Mouse (Mus musculus): ENCODE results near the gene Faf1.

Faf1 gene

DNA sequence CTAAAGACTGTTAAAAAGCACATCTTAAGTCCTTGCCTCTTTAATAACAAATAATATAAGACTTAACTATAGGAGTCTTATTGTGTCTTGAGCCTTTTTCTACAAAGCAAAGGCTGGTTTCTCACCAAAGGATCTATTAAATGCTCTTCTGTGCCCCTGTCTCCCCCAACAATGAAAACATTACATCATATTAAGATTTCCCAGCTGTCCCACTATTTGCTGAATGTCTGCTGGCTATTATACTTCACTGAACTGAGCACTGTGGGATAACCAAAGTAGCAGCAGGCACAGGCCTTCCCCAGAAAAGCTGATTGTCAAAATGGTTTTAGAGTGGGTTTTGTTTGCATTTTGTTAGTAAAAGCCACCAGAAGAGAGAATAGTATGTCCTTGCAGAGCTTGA, 262.9 kb downstream of the Faf1 start:
- no peak for DNase-seq

DNA sequence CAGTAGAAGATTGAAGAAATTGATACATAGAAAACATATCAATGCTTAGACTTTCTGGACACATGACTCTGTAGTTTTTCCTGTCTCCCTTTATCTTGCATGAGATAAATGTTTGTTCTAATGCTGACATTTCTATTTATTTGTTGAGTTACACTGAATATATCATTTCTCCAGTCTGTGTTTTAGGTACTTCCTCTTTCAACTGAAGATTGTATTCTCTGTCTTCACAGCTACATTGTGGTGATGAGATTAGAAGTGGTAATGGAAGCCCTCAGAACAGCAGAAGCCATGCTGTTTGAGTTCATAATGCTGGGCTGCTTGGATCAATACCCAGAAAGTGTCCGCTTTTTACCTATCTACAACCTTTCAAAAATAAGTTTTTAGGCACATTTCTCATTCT, 269.2 kb downstream of the Faf1 start:
- no peak for DNase-seq

DNA sequence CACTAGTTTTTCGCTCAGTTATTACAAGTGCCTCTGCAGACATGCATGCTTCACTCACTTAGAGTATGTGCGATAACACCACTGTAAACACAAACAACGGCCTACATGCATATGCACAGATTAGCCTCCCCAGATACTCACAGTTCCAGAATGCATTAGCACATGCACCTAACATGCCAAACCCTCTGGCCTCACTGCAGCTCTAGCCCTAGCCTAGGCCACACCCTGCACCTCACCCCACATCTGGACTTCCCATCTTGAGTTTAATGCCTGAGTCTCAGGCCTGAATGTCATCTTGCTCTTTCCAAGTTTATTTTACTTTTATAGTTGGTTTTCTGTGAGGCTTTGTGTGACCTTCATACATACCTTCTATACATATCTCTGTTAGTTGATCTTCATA, 272.9 kb downstream of the Faf1 start:
- no peak for DNase-seq

DNA sequence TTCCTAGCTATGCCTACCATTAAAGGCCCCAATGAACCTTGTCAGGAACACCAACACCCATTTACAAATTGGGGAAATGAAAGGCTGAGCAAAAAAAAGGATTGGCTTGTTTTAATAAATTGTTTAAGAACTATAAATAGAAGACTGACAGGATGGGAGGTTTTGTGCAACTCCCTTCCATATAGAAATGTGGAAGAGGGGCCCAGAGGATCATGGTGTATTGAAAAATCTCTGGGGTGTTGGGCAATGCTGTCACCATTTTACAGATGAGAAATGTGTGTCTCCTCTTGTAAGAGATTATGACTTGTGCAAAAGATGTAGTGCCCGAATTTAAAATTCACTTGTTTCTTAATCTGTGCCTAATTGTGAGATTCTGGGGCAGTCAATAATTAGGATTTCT, 277.1 kb downstream of the Faf1 start:
- DNase-seq = no peak

DNA sequence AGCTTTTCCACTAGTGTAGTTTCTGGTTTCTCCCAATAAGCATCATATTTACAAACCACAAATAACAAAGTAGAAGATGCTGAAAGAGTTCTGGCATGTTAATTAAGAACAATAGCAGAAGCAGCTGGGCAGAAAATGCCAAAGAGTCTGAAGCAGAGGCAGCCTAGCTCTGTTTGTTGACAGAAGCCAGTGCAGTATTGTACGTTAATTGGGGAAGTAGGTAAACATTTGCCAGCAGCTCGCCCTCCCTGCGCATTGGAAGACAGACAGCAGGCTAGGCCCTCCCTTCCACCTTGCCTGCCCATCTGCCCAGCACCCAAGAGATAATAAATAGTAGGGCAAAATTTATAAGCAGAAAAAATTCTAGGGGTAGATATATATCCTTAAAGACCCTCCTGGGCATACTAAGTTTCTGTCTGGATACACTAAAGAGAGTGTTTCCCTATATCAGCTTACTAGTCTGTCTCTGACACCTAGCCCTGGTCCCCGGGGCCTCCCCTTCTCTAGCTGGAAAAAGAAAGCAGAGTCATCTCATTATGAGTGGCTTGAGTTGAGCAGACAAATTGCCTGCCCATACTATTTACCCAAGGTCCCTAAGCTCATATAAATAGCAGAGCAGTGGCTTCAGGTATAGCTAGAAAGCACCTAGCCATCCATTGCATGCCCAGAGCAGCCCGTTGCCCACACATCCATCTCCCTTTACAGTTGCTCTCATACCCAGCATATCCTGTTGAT, 284.0 kb downstream of the Faf1 start:
- no peak for DNase-seq

DNA sequence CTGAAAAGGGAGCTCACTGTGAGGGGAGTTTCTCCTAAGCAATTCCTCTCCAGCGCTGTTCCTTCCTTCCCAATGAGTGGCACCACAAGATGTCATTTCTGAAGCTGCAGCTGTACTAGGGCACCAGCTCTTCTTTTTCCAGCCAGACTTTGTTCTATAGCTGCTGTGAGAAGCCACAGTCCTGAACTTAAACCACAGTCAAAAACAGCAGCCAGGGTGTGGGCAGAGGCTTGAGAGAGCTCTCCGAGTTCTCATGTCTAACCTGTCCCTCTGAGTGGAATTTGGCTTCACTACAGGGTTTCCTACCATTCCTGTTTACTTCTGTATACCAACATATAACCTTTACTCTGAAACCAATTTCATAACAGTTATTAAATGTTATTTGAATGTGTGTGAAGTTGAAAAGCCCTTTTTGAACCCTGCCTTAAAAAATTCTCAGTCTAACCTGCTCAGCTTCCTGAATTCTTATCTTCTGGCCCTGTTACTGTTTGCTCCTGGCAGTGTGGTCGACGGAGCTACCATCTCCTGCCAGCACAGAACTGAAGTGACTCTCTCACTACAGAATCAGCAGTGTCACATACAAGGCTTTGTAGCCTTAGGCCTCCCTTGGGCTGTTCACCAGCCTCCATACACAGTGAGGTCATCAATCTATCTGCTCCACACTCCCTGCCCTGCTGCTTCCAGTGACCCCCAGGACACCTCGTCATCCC, 287.3 kb downstream of the Faf1 start:
- DNase-seq = no peak

DNA sequence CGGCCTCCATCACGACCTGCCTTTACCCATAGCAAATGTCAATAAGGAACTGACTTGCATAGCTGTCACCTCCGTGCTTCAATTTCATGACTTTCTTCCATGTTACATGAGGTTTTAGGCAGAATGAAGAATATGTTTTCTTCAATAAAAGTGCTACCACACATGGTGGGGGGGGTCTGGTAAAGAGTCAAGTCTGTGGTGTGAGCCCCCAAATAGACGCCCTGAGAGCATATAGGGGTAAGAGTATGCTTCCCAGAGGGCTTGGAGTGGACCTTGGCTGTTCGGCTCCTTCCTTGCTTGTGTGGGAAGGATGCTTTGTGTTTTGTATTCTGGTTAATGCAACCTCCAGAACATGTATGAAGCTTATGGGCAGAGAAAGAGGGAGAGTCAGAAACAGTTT, 293.2 kb downstream of the Faf1 start:
- DNase-seq = no peak

DNA sequence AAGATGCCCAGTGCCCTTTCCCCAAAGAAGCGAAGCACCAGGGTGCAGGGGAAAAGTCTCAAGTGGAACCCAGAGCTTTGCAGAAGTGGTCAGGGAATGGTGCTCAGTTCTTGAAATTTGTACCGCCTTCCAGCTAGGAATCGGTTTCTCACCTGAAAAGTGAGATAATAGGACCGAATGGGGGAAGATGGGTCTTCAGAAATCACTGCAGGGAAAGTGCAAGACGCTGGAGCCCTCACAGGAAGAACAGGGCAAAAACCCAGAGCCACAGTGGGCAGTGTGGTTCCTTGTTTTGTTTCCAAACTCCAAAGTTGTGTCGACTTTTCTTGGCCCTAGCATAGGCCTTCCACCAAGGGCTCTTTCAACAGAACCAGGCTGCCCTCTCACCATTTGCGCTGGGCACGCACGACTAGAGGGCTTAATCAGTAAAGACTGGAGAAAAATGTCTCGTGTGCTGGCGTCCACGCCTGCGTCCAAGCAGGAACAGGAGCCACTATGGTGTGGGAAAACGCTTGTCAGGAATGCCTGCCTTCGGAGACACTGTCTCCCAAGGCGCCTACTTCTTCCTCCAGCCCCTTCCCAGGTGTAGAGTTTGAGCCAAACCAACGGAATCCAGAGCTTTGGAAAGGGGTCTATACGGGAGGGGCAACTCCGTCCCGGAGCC, 297.7 kb downstream of the Faf1 start:
- no peak for DNase-seq

DNA sequence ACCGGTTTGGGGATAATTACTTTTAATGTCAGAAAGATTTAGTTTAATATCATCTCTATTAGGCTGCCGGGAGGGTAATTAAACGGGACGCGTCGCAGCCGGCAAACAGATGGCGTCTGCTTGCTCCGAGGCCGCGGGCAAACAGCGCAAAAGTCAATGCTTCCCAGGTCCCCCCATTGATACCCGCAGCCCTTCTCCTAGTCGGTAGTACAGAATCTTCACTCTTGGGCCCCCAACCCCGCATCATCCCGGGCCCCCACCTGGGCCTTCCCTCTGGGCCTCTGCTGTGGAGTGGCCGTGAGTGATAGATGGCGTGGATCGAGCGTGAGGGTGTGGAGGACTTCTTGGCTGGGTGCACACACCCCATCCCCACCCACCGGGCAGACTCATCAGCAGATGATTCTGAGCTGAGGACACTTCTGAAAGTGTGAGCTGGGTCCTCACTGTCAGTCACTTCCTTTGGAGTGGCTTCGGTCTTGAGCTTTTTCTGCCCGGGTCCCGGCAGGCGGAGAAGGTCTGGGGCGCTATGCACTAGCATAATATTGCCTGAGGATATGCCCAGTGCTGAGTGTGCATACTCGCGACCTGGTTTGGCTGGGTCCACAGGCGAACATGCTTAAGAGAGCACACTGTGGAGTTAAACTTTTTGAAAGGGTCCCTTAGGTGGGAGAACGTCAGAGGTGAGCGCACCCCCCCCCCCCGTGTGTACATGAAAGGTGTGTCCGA, 298.4 kb downstream of the Faf1 start:
- no peak for DNase-seq

DNA sequence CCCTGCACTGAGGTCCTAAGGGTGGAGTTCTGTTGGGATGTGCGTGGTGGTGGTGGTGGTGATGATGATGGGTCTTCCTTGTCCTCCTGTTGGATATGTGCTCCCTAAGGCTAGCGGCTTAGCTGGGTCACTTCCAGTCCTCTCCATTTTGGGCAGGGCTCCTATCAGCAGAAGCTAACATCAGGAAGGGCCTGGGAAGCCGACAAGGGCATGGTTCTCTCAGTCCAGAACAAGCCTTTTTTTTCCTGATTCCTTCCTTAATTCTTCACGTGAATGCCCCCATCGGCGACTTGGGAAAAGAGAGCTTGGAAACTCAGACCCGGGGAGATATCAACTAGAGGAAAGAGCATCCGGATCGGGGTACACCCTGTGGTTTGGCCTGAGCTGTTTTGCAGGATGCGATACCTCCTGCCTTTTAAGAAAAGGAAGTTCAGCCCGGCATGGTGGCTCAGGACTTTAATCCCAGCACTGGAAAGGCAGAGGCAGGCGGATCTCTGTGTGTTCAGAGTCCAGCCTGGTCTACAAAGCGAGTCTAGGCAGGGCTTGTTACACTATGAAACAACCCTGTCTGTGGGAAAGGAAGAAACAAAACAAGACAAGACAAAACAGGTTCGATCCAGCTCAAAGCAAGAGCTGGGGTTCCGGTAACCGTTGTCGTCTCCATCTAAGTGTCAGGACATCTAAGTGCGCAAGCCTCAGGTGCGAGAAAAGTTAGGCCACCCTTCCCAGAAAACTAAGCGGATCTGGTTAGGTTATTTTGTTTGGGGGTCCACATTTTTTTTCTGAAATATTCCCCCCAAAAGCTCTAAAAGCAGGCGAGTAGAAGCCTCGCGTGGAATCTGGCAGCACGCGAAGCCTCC, 299.2 kb downstream of the Faf1 start:
- DNase-seq = no peak

DNA sequence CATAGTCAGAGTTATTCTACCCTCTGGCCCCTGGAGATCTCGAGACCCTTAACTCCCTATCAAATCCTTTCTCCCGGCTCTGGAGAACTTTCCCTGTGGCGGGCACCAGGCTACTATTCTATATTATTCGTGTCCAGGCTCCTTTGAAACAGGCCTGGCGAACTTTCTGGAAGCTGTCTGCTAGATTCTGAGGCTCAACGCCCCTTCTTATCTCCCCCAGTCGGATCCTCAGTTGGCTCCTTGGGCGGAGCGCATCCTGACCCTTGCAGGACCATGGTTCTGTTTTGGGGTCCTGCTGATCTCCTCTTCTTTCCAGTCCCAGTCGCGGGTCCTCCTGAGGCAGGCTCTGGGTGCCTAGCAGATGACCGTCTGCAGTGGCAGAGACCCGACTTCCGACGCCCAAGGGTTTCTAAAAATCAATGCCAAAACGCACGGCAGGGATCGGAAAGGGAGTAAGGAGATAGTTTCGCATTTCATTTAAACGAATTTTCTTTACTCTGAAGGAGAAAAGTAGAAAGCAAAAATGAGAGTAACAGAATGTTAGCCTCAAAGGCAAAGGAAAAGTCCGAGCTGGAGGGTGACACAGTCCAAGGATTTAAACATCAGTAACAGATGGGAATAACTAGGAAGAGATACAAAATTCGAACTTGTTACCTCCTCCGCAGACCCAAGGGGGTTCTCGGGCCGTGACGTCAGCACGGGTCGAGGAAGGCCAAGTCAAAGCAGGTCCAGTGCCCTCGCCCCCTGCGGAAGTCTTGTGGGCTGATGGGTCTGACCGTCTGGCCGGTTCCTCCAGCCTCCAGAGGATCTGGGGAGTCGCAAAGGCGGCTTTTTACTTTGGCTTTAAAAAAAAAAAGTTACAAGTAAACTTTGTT, 300.1 kb downstream of the Faf1 start:
- no peak for DNase-seq

DNA sequence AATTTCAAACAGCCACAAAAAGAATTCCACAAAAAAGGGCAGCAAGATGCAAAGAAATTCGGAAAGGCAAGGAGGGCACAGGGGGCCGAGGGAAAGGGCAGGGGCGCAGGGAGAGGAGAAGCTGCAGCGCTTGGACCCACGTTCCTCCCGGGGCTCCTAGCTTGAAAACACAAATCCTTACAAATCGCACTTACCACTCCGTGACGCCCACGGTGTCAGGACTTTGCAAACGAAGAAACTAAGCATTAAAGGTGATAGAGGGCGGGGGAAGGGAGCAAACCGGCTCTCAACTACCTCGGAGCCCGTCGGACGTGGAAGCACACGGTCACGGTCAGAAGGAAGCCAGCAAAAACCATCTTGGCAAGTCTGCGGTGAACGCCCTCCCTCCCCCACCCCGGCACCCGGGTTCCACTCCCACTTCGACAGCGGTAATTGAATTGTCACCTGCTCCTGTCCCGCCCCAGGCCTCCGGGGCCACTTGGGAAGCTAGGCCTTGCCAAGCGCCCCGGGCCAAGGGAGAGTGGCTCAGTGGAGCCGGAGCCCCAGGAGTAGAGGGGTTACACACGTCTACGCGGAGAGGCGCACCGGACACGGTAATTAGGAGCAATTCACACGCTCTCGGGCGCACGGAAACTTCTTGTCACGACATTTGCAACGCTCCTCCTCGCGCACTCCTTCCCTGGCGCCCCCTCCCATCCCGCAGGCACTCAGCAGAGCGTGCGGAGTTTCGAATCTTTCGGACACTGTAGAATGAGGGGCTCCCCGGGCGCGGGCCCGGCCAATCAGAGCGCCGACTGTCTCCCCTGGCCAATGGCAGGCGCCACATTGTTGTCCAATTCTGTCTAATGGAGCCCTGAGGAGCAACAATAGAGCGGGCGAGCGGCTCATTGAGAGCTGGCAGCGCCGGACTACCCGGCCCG, 301.0 kb downstream of the Faf1 start, which contains the start of gene Dmrta2:
TSS of gene Dmrta2 (plus strand) at position 906 of the 920 bp plus-strand sequence.
- DNase-seq = no peak

DNA sequence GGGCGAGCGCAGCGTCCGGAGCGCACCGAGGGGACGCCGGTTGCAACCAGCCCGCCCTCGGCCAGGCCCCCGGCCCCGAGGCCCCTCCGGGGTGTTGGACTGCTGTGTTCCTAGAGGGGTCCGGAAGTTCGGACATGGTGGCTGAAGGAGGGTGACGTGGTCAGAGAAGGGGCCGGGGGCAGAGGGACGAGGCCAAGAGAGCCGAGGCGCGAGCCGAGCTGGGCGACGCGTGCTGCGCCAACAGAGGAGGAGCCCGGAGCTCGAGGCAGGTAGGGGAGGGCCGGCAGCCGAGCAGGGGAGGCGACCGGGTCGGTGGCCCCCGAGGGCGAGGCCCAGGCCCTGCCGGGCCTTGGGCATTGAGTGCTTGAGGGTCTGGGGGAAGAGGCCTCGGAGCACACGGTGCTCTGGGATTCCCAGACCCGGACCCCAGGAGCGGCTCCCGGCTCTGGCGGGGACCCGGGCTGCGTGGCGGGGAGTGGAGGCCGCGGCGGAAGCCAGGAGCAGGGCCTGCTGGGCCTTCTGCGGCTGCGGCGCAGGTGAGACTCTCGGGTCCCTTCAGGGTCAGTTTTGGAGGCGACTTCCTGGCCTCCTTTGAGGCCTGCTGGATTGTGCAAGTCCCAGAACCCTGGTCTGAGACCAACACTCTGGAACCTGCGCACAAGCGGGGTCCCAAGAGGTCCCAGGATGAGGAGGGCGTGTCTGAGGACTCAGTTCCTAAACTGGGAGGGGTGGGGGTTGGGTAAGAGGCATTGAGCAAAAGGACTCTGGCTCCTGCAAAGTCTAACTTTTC, 301.9 kb downstream of the Faf1 start:
- no peak for DNase-seq

DNA sequence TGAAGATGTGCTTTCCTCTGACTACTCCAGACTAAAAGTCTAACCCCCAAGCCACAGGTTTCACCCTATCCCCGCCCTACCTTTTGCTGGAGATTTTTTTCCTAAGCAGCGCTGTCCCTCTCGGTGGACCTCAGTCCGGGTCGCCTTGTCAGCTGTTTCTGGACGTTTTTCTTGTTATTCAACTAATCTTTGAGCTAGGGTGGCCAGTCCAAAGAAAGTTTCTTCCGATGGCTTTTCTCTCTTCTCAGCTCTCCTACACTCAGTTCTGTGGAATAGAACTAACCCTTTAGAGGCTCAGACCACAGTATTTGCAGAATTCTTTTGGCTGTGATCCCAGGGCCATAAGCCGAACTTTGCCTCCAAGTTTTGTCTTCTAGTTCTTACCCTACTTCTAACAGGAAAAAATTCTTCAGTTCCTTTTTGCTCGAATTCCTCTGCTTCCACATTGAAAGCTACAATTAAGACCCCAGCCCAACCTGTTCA, 302.5 kb downstream of the Faf1 start:
- DNase-seq = no peak

DNA sequence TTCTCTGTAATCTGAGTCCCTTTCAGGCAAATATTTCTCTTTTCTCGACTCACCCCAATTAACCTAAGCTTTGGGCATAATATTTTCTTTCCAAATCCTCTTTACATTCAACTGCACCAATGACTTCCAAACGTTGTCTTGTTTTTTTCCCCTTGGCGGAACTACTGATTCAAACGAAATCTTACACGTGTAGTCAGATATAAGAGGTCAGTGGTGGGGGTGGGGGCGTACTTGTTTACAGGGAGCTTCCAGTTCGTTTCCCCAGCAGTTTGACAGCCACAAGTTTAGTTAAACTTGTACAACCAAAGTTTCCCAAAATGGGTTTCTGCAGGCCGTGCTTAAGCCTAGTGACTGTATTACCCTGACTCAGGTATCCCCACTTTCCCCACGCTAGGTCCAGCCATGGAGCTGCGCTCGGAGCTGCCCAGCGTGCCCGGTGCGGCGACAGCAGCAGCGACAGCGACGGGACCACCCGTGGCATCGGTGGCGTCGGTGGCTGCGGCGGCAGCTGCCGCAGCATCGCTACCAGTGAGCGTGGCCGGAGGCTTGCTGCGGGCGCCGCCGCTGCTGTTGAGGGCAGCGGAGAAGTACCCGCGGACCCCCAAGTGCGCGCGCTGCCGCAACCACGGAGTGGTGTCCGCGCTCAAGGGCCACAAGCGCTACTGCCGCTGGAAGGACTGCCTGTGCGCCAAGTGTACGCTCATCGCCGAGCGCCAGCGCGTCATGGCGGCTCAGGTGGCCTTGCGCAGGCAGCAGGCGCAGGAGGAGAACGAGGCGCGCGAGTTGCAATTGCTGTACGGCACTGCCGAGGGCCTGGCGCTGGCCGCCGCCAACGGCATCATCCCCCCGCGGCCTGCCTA, 303.3 kb downstream of the Faf1 start:
- no peak for DNase-seq

DNA sequence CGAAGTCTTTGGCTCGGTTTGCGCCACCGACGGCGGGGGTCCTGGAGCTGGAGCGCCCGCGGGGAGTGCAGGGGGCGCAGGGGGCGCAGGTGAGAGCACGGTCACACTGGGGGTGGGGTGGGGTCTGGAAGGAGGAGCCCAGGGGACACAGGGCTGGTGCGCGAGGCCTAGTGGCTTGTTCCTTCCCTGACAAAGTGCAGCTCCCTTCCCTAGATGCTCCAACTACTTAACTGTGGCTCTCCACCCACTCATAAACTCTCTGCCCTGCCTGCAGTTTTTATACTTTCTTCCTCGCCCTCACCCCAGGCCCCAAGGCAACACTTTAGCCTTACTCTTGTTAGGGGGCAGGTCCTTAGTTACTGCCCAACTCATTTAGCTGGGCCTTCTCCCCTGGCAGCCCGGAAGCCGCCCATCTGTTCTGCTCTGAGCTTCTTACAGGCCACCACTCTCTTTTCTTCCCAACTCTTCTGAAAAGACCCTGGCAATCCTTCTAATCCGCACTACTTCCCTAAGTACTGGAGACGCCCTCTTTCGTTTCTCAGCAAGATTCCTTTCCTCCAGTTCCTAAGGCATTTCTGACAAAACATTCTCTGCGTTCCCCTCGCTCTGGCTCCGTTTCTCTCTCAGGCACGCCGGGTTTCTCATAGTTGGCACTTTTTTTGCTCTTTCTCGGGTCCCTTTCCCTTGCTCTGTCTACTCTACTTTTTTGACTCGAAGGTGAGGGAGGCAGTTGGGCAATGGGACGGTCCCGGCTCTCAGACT, 304.1 kb downstream of the Faf1 start:
- DNase-seq = no peak

Measured in kidney, postnatal 14 days (tissue).